Mouse (Mus musculus): ENCODE data around the gene Spire2.

DNA sequence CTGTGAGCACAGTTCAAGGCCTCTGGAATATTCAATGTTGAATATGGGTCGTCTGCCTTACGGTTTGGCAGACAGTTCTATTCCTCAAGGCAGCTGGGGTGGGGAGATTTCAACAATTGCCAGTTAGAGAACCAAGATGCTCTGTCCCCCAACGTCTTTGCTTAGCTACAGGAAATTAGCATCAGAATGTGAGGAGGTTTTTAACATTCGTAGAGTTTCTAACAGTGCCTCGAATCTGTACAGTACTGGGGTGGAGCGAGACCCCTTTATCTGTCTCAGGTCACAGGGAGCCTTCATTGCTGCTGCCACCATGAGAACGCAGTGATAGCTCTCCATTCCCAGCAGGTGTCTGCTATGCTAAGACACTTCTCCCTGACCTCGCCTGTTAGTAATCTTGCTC, 43.6 kb downstream of the Spire2 start:
- TF ChIP-seq CTCF (IDR thresholded peaks at IDR 0.05; ENCODE audit: extremely low read depth, insufficient read depth, insufficient read length, insufficient replicate concordance), result no peak
- TF ChIP-seq POLR2A (IDR thresholded peaks at IDR 0.05; ENCODE audit: low read depth, low read length), result no peak

All from spleen, adult 2 months (tissue).